11 mouse cellular contexts compared by ENCODE assay signal in the genomic region with DNA sequence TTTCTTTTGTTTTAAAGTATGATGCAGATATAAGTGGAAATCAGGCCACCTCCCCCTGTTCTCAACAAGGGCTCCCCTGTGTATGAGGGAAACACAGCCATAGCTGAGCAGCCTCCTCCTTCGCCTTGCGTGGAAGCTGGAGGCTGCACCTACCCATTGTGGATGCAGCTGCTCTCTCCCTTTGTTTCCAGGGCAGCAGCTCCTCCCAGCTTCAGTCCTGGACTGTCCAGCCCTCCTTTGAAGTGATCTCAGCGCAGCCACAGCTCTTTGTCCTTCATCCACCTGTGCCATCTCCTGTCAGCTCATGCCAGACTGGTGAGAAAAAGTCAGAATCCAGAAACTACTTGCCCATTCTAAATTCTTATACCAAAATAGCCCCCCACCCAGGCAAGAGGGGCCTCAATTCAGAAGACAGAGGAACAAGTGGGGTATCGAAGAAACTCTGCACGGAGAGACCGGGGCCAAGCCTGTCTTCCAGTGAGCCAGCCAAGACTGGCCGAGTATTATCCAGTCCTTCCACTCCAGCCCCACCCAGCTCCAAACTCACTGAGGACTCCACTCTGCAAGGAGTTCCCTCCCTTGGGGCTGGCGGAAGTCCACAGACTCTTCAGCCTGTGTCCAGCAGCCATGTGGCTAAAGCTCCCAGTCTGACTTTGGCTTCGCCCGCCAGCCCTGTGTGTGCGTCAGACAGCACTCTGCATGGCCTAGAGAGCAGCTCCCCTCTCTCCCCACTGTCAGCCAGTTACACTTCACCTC. TPM values are rescaled to one million over a fixed set of nuclear protein-coding genes. Genes with fewer than 3 reads are reported as not detected.
DNase-seq lines count a peak whose midpoint lies in the region; ATAC-seq and TF ChIP-seq lines count a peak whose summit lies in the region.
"Had no signal": no experiment of that assay in that cellular context is flagged by ENCODE, and none has a peak within 500 bp of the region (broad histone marks: within the 10 kb centered on the region; RNA-seq: fewer than 3 reads in every experiment).

No protein-coding gene starts in this region.

- 86% methylated on average over 11 of the region's 11 CpGs for WGBS in heart, embryonic 10.5 days
- WGBS in embryonic facial prominence, embryonic 13.5 days: 90% methylated on average over 11 of the region's 11 CpGs
- 69% methylated on average over 11 of the region's 11 CpGs for WGBS in lung, postnatal 0 days

- H3K9ac ChIP-seq in embryonic facial prominence, embryonic 13.5 days: peak overlapping the region; percentile 27; the same call in 1 of the 2 replicates
- no peak overlapping the region for H3K9ac ChIP-seq in lung, postnatal 0 days (replicated peaks; ENCODE audit: low read depth)
- H3K9ac ChIP-seq: embryonic facial prominence, embryonic 15.5 days had no signal

- no peak for TF ChIP-seq CTCF in brain, embryonic 14.5 days (IDR thresholded peaks at IDR 0.05; ENCODE audit: borderline replicate concordance, extremely low read depth, insufficient read depth, insufficient read length)
- no peak for TF ChIP-seq CTCF in lung, postnatal 0 days (IDR thresholded peaks at IDR 0.05)

- no peak for TF ChIP-seq POLR2A in brain, embryonic 14.5 days (IDR thresholded peaks at IDR 0.05; ENCODE audit: borderline replicate concordance, extremely low read depth, insufficient read depth, insufficient read length, poor library complexity, severe bottlenecking)

- no peak overlapping the region for H3K4me2 ChIP-seq in embryonic facial prominence, embryonic 13.5 days
- H3K4me2 ChIP-seq in lung, postnatal 0 days (replicated peaks; ENCODE audit: low read depth, low read length): no peak overlapping the region
- H3K4me2 ChIP-seq: embryonic facial prominence, embryonic 15.5 days; liver, embryonic 11.5 days had no signal

- H3K9me3 ChIP-seq in heart, embryonic 10.5 days: no peaks in the 10 kb centered on the region
- H3K9me3 ChIP-seq in embryonic facial prominence, embryonic 13.5 days: no peaks in the 10 kb centered on the region
- no peaks in the 10 kb centered on the region for H3K9me3 ChIP-seq in lung, postnatal 0 days (ENCODE audit: low read length)
- H3K9me3 ChIP-seq: embryonic facial prominence, embryonic 15.5 days had no signal

- no peaks in the 10 kb centered on the region for H3K27me3 ChIP-seq in heart, embryonic 10.5 days (ENCODE audit: insufficient read depth, poor library complexity, severe bottlenecking)
- no peaks in the 10 kb centered on the region for H3K27me3 ChIP-seq in embryonic facial prominence, embryonic 13.5 days
- no peaks in the 10 kb centered on the region for H3K27me3 ChIP-seq in lung, postnatal 0 days (replicated peaks; ENCODE audit: insufficient read depth, low read length)
- H3K27me3 ChIP-seq: embryonic facial prominence, embryonic 15.5 days had no signal

- no peak for ATAC-seq in embryonic facial prominence, embryonic 13.5 days (ENCODE audit: insufficient number of reproducible peaks, insufficient read depth, low FRiP score, low TSS enrichment, low read depth)
- peak; percentile 66 for ATAC-seq in lung, postnatal 0 days

- peak; percentile 98 for DNase-seq in heart, adult 11 months
- DNase-seq in heart, embryonic 10.5 days (ENCODE audit: low spot score): no peak
- DNase-seq in brain, embryonic 14.5 days (ENCODE audit: low read depth): peak; percentile 24
- DNase-seq in lung, postnatal 0 days (ENCODE audit: low spot score): peak; percentile 71
- no peak for DNase-seq in kidney, postnatal 4 days
- no peak for DNase-seq in thymus, postnatal 0 days (ENCODE audit: low spot score)
- DNase-seq in neural tube, embryonic 10.5 days (ENCODE audit: extremely low spot score, low spot score): no peak
- DNase-seq: layer of hippocampus, adult 9-11 months had no signal

- no peak for TF ChIP-seq EP300 in lung, postnatal 0 days (IDR thresholded peaks at IDR 0.05)

- no peak overlapping the region for H3K27ac ChIP-seq in heart, embryonic 10.5 days
- H3K27ac ChIP-seq in embryonic facial prominence, embryonic 13.5 days: no peak overlapping the region
- no peak overlapping the region for H3K27ac ChIP-seq in lung, postnatal 0 days (ENCODE audit: low read length)
- H3K27ac ChIP-seq: embryonic facial prominence, embryonic 15.5 days had no signal

- no peaks in the 10 kb centered on the region for H3K4me1 ChIP-seq in heart, embryonic 10.5 days
- H3K4me1 ChIP-seq in embryonic facial prominence, embryonic 13.5 days: no peaks in the 10 kb centered on the region
- H3K4me1 ChIP-seq in lung, postnatal 0 days (ENCODE audit: insufficient read depth, low read depth, low read length): 0 out of 2 replicates have a peak, but pooled peaks cover 3% of the 10 kb centered on the region
- H3K4me1 ChIP-seq: embryonic facial prominence, embryonic 15.5 days had no signal

- H3K36me3 ChIP-seq in heart, embryonic 10.5 days: peaks cover 88% of the 10 kb centered on the region
- H3K36me3 ChIP-seq in embryonic facial prominence, embryonic 13.5 days: peaks cover 81% of the 10 kb centered on the region
- peaks cover 25% of the 10 kb centered on the region; the same call in 1 of the 2 replicates for H3K36me3 ChIP-seq in lung, postnatal 0 days (ENCODE audit: insufficient read depth, low read length)

- no peak overlapping the region for H3K4me3 ChIP-seq in heart, embryonic 10.5 days
- H3K4me3 ChIP-seq in embryonic facial prominence, embryonic 13.5 days: no peak overlapping the region
- H3K4me3 ChIP-seq in lung, postnatal 0 days (ENCODE audit: low read depth, low read length): no peak overlapping the region
- H3K4me3 ChIP-seq: embryonic facial prominence, embryonic 15.5 days had no signal

RNA-seq across cellular contexts. Expression of a gene that starts 14.9 kb away (rescaled TPM):
- 26.7 and 33.8 TPM in 2 replicates for polyA plus RNA-seq in heart, embryonic 10.5 days (2016; fragmentation: Nextera tagmentation; extraction: Ambion mirVana)
- polyA plus RNA-seq in brain, embryonic 14.5 days (2012; rRNA removed): 67.3 and 70.7 TPM in 2 replicates
- polyA plus RNA-seq in embryonic facial prominence, embryonic 13.5 days (2015; fragmentation: Nextera tagmentation; extraction: Ambion mirVana): 24.3 TPM in 2 replicates
- 12.5 and 14.8 TPM in 2 replicates for polyA plus RNA-seq in lung, postnatal 0 days (2015; fragmentation: Nextera tagmentation; extraction: Ambion mirVana)
- 18.8 and 20.1 TPM in 2 replicates for polyA plus RNA-seq in thymus, postnatal 0 days (2015; fragmentation: Nextera tagmentation; extraction: Ambion mirVana)

RNA-seq across cellular contexts. Expression of a gene that starts 28.5 kb away (rescaled TPM):
- polyA plus RNA-seq in heart, embryonic 10.5 days (2016; fragmentation: Nextera tagmentation; extraction: Ambion mirVana): not detected in 2 replicates
- 10.0 and 15.5 TPM in 2 replicates for polyA plus RNA-seq in brain, embryonic 14.5 days (2012; rRNA removed)
- polyA plus RNA-seq in embryonic facial prominence, embryonic 13.5 days (2015; fragmentation: Nextera tagmentation; extraction: Ambion mirVana): 0.12 and 0.15 TPM in 2 replicates
- polyA plus RNA-seq in lung, postnatal 0 days (2015; fragmentation: Nextera tagmentation; extraction: Ambion mirVana): 0.04 TPM in 1 of 2 replicates, not detected in the other
- polyA plus RNA-seq in thymus, postnatal 0 days (2015; fragmentation: Nextera tagmentation; extraction: Ambion mirVana): 0.05 TPM in 2 replicates

RNA-seq across cellular contexts. Expression of a gene that starts 59.4 kb away (rescaled TPM):
- polyA plus RNA-seq in heart, embryonic 10.5 days (2016; fragmentation: Nextera tagmentation; extraction: Ambion mirVana): 0.10 TPM in 1 of 2 replicates, not detected in the other
- 18.1 and 19.6 TPM in 2 replicates for polyA plus RNA-seq in brain, embryonic 14.5 days (2012; rRNA removed)
- polyA plus RNA-seq in embryonic facial prominence, embryonic 13.5 days (2015; fragmentation: Nextera tagmentation; extraction: Ambion mirVana): 0.17 TPM in 1 of 2 replicates, not detected in the other
- 0.11 and 0.12 TPM in 2 replicates for polyA plus RNA-seq in lung, postnatal 0 days (2015; fragmentation: Nextera tagmentation; extraction: Ambion mirVana)
- polyA plus RNA-seq in thymus, postnatal 0 days (2015; fragmentation: Nextera tagmentation; extraction: Ambion mirVana): 0.05 and 0.13 TPM in 2 replicates
- polyA plus RNA-seq: liver, embryonic 11.5 days had no signal

Comparison
In these comparisons a context has a peak if more than half of its experiments do, and no peak if none do; other contexts are left out.
1. DNase-seq: peak in heart, adult 11 months (single experiment), brain, embryonic 14.5 days (single experiment) and lung, postnatal 0 days (single experiment); none in heart, embryonic 10.5 days (single experiment), kidney, postnatal 4 days (0 of 2), thymus, postnatal 0 days (single experiment) and neural tube, embryonic 10.5 days (single experiment).
2. RNA of a gene that starts 59.4 kb away (polyA plus RNA-seq): 18.1 to 19.6 TPM in brain, embryonic 14.5 days; 0.17 TPM in embryonic facial prominence, embryonic 13.5 days, 0.11 to 0.12 TPM in lung, postnatal 0 days, 0.10 TPM in heart, embryonic 10.5 days and 0.05 to 0.13 TPM in thymus, postnatal 0 days; every median in the first group is over 10 times any median in the second.